Mouse (Mus musculus) testis, adult 2 months (tissue): Measurements from ENCODE around the gene Cntd1.

Experiments used
- CTCF ChIP-seq: fragments of 200-500 bp; IDR thresholded peaks from 2 replicates; pipeline ENCODE4 v1.5.1; 2012; ENCODE audit warnings: low read depth, mild to moderate bottlenecking, inconsistent platforms, low read length, moderate library complexity; ENCODE audit not compliant: control insufficient read depth, insufficient read depth, insufficient replicate concordance
- POLR2A ChIP-seq: fragments of 200-500 bp; IDR thresholded peaks from 2 replicates; pipeline ENCODE4 v1.6.1; 2012; ENCODE audit warnings: low read depth, mild to moderate bottlenecking, inconsistent platforms, low read length, moderate library complexity; ENCODE audit not compliant: control insufficient read depth

DNA sequence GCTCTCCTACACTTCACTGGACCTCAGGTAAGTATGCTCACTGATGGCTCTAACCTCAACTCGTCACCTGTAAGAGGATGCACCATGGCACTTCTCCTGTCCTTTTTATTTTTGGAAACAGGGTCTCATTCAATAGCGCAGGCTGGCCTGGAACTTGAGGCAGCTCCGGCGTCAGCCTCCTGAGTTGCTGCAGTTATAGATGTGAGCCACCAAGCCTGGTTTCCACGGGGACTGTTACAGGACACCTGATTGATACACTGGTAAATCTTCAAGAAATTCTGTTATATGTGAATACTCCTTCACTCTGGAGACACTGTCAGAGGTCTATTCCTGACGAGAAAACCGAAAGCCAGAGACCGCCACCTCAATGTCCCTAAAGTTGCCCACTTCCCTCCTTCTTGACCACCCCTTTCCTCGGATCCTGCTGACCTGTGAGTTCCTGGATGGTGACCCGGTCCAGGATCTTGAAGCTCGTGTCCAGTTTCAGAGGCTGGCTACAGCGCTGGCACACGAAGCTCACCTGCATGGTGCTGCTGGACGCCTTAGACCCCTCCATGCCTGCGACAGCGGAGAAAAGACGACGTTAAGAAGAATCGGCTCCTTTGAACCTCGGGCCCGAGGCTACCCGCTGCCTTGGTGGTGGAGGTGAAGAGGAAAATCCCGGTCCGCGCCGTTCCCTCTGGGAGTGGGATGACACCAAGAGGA, 22.6 kb downstream of the Cntd1 start:
- TF ChIP-seq CTCF, result no peak
- TF ChIP-seq POLR2A, result no peak
